Mouse (Mus musculus): ENCODE measurements around the gene Ezr. TPM values are rescaled to one million over a fixed set of nuclear protein-coding genes. Genes with fewer than 3 reads are reported as not detected.

Ezr gene
- polyA plus RNA-seq, 1 experiment = 123 TPM

DNA sequence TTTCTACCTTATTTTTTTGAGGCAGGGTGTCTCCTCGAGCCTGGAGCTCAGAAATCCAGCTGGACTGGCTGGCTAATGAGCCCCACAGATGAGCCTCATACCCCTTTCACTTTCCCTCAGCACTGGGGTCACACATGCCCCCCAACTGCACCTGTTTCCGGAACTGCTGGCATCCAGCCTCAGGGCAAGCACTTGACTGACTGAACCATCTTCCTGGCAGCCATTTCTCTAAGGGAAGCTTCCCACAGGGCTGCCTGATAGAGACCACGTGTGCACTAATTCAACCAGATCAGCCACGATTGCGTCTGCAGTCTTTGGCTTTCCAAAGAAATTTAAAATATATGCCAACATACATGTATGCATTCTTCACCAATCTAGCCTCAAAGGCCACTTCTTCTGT lies 37.1 kb downstream of the Ezr start:
- H3K9me3 ChIP-seq = no peaks in the 10 kb centered on the region
- H3K36me3 ChIP-seq (replicated peaks; ENCODE audit: low read length) = peaks cover 94% of the 10 kb centered on the region
- H3K4me3 ChIP-seq (replicated peaks) = no peak overlapping the region
- TF ChIP-seq GATA1 (IDR thresholded peaks at IDR 0.05; ENCODE audit: borderline replicate concordance, low read length) = no peak
- TF ChIP-seq FLI1 (IDR thresholded peaks at IDR 0.05; ENCODE audit: low read length) = no peak
- no peaks in the 10 kb centered on the region for H3K27me3 ChIP-seq (replicated peaks)
- H3K4me1 ChIP-seq = peaks cover 75% of the 10 kb centered on the region

GRCm38 (mm10) chr17:6744871-6745270 lies 37.7 kb downstream of the Ezr start:
- no peaks in the 10 kb centered on the region for H3K9me3 ChIP-seq
- peaks cover 96% of the 10 kb centered on the region for H3K36me3 ChIP-seq (replicated peaks; ENCODE audit: low read length)
- H3K27me3 ChIP-seq (replicated peaks) = no peaks in the 10 kb centered on the region
- peaks cover 75% of the 10 kb centered on the region for H3K4me1 ChIP-seq
- no peak overlapping the region for H3K4me3 ChIP-seq (replicated peaks)
- TF ChIP-seq GATA1 (IDR thresholded peaks at IDR 0.05; ENCODE audit: borderline replicate concordance, low read length) (no peak), FLI1 (IDR thresholded peaks at IDR 0.05; ENCODE audit: low read length) (no peak)

DNA sequence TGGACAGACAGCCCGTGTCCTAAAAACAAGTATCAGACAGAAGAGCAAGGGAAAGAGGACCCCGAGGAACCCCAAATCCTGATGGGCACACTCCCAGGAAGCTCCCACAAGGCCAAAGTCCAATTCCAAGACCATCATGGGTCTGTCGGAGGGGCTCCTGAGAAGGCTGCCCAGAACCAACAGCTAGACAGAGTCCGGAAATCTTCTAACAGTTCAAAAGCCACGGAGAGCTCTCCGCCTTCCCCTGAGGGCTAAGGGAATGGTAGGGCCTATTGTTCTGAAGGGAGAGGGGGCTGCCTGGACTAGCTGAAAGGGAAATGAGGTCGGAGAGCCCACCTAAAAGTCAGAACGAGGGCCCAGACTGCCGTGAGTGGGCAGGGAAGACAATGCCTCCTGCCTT lies 38.2 kb downstream of the Ezr start:
- peaks cover 98% of the 10 kb centered on the region for H3K36me3 ChIP-seq (replicated peaks; ENCODE audit: low read length)
- no peak overlapping the region for H3K4me3 ChIP-seq (replicated peaks)
- H3K4me1 ChIP-seq = peaks cover 76% of the 10 kb centered on the region
- TF ChIP-seq GATA1 (IDR thresholded peaks at IDR 0.05; ENCODE audit: borderline replicate concordance, low read length) = no peak
- no peak for TF ChIP-seq FLI1 (IDR thresholded peaks at IDR 0.05; ENCODE audit: low read length)
- no peaks in the 10 kb centered on the region for H3K27me3 ChIP-seq (replicated peaks)
- no peaks in the 10 kb centered on the region for H3K9me3 ChIP-seq

GRCm38 (mm10) chr17:6743787-6744239 lies 38.8 kb downstream of the Ezr start:
- Histone ChIP-seq H3K36me3 (replicated peaks; ENCODE audit: low read length) (peaks cover 98% of the 10 kb centered on the region), H3K4me1 (peaks cover 74% of the 10 kb centered on the region), H3K9me3 (no peaks in the 10 kb centered on the region), H3K4me3 (replicated peaks) (no peak overlapping the region), H3K27me3 (replicated peaks) (no peaks in the 10 kb centered on the region)
- no peak for TF ChIP-seq GATA1 (IDR thresholded peaks at IDR 0.05; ENCODE audit: borderline replicate concordance, low read length)

DNA sequence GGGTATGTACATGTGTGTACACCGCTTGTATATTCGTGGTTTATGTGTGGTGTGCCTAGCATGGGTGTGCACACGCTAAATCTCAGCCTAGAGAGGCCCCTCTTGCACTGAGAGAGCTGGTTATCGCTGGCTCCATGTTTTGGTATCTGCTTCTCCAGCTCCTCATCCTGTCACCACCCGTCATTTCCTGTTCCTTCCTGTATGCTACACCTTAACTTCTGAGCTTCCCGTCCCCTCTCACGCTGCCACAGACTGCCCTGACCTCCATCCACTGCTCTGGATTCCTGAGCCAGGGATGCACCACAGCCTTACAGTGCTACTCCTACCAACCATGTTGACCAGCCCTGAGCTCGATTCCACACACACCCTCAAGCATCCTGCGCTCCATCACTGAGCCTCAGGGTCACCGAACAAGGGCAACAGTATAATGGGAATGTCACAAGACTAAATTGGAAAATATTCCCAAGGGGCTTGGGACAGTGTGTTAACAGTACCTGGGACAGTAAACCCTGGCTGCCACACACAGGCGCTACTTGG lies 39.5 kb downstream of the Ezr start:
- no peaks in the 10 kb centered on the region for H3K9me3 ChIP-seq
- H3K36me3 ChIP-seq (replicated peaks; ENCODE audit: low read length) = peaks cover 98% of the 10 kb centered on the region
- H3K4me3 ChIP-seq (replicated peaks) = no peak overlapping the region
- H3K4me1 ChIP-seq = peaks cover 67% of the 10 kb centered on the region
- no peak for TF ChIP-seq GATA1 (IDR thresholded peaks at IDR 0.05; ENCODE audit: borderline replicate concordance, low read length)
- TF ChIP-seq FLI1 (IDR thresholded peaks at IDR 0.05; ENCODE audit: low read length) = no peak
- no peaks in the 10 kb centered on the region for H3K27me3 ChIP-seq (replicated peaks)

DNA sequence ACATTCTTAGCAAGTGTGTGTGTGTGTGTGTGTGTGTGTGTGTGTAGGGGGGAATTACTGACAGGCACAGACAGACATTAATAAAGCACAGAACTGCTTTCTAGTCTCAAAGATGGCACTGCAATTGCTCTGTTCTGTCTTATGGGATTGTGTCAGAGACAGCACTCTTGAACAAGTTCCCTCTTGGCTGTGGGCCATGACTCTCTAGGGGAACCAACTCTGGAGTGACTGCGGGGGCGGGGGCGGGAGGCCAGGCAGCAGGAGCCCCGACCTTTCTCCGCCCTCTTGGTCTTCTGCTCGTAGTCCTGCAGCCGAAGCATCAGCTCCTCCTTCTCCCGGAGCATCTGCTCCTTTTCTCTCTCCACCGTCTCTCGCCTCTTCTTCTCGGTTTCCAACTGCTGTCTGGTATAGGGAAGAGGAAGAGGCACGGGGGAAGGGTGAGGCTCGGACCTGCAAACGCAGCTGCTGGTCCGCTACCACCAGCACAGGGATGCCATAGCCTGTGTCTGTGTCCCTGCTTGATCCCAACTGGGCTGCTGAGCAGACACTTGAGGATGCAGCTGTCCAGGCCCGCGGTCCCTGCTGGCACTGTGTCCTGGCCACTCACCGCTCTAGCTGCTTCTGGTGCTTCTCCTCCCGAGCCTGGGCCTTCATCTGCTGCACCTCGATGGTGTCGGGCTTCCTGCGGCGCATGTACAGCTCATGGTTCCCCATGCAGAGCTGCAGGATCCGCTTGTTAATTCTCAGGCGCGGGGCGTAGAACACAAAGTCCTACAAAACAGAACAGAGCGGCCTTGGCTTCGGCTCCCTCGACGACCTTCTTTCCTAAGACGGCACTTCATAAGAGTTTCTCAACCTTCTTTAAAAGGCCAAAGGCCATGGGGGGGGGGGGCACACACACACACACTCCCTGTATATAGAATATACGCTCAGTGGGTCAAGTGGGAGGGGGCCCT lies 40.2 kb downstream of the Ezr start:
- H3K9me3 ChIP-seq = no peaks in the 10 kb centered on the region
- H3K4me3 ChIP-seq (replicated peaks) = peak overlapping the region; percentile 62

DNA sequence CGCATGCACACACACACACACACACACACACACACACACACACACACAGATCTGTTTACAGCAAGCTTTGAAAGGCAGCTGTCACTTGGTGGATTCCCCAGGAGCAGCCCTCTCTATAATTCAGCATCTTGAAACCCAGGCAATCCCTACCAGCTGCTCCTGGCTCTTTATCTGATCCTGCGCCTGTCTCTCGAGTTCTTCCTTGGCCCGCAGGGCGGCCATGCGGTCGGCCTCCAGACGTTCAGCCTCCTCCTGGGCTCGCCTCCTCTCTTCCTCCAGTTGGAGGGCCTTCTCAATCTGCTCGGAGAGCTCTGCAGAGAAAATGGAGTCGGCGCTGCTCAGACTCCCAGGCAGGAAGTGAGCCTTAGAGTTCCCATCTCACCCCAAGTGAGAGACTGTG lies 41.3 kb downstream of the Ezr start:
- H3K4me3 ChIP-seq (replicated peaks) = no peak overlapping the region
- H3K9me3 ChIP-seq = no peaks in the 10 kb centered on the region
- TF ChIP-seq FLI1 (IDR thresholded peaks at IDR 0.05; ENCODE audit: low read length) = no peak
- no peak for TF ChIP-seq GATA1 (IDR thresholded peaks at IDR 0.05; ENCODE audit: borderline replicate concordance, low read length)
- H3K4me1 ChIP-seq = peaks cover 54% of the 10 kb centered on the region
- peaks cover 89% of the 10 kb centered on the region for H3K36me3 ChIP-seq (replicated peaks; ENCODE audit: low read length)
- no peaks in the 10 kb centered on the region for H3K27me3 ChIP-seq (replicated peaks)

More for the DNA sequence above, 40.2 kb downstream of the Ezr start:
- H3K4me1 ChIP-seq = peaks cover 59% of the 10 kb centered on the region
- peaks cover 98% of the 10 kb centered on the region for H3K36me3 ChIP-seq (replicated peaks; ENCODE audit: low read length)
- no peak for TF ChIP-seq FLI1 (IDR thresholded peaks at IDR 0.05; ENCODE audit: low read length)
- TF ChIP-seq GATA1 (IDR thresholded peaks at IDR 0.05; ENCODE audit: borderline replicate concordance, low read length) = no peak
- H3K27me3 ChIP-seq (replicated peaks) = no peaks in the 10 kb centered on the region

DNA sequence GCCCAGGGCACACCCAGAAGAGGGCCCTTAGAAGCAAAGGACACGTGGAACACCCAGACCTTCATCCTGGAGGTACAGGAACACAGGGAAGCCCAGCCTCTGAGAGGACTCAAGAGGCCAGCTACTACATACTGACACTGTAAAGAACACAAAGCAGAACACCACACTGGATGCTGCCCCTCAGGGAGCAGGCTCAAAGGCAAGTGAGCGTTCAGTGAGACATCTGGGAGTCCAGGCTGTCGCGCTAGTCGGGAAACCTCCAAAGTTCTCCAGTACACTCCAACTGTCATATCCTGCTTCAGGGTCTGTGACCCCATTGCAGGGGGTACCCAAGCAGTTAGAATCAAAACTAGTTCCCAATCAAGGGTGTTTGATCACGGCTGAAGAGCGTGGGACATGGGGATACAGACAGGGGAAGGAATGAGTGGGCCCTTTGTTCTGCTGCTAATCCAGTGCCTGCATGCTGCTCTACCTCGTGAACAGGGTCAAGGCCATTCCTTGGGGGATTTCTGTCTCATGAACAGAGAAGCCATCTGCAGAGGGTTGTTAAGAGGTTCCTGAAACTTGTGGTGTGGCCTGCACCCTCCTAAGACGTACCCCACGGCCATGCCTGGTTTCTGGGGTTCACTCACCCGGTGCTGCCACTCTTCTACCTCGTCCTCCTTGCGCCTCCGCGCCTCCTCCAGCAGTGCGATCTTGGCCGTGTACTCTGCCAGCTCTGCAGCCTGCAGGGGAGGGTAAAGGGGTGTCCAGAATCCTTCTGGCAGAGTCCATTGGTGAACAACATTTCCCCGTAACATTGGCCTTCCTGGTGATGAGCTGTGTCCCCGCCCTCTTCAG lies 42.0 kb downstream of the Ezr start:
- no peak overlapping the region for H3K4me3 ChIP-seq (replicated peaks)
- TF ChIP-seq GATA1 (IDR thresholded peaks at IDR 0.05; ENCODE audit: borderline replicate concordance, low read length) = no peak
- TF ChIP-seq FLI1 (IDR thresholded peaks at IDR 0.05; ENCODE audit: low read length) = no peak
- no peaks in the 10 kb centered on the region for H3K27me3 ChIP-seq (replicated peaks)
- peaks cover 82% of the 10 kb centered on the region for H3K36me3 ChIP-seq (replicated peaks; ENCODE audit: low read length)
- peaks cover 54% of the 10 kb centered on the region for H3K4me1 ChIP-seq
- H3K9me3 ChIP-seq = no peaks in the 10 kb centered on the region

DNA sequence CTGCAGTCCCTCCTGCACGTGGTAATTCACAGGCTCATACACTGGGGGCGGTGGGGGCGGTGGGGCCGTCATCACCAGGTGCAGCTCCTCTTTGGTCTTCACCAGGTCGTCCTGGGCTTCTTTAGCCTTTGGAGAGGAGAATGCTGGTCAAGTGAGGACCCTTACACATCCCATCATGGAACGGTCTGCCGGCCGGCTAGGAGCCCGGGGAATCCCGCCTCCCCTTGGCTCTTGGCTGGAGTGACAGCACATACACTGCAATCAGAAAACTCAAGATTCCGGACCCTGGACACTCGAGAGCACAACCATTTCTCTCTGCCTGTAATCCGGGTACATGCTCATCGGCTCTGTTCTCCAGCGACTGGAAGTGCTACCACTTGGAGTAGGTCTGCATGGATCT lies 42.8 kb downstream of the Ezr start:
- Histone ChIP-seq H3K4me1 (peaks cover 50% of the 10 kb centered on the region), H3K36me3 (replicated peaks; ENCODE audit: low read length) (peaks cover 75% of the 10 kb centered on the region), H3K9me3 (no peaks in the 10 kb centered on the region), H3K27me3 (replicated peaks) (peaks cover 2% of the 10 kb centered on the region), H3K4me3 (replicated peaks) (no peak overlapping the region)
- TF ChIP-seq GATA1 (IDR thresholded peaks at IDR 0.05; ENCODE audit: borderline replicate concordance, low read length) (no peak), FLI1 (IDR thresholded peaks at IDR 0.05; ENCODE audit: low read length) (no peak)

All from megakaryocyte, embryonic 14.5 days (primary cell).